Mouse (Mus musculus): ENCODE results near the gene Hoxb13. TPM values are rescaled to one million over a fixed set of nuclear protein-coding genes. Genes with fewer than 3 reads are reported as not detected.

The Hoxb13 gene
- polyA plus RNA-seq, 2 experiments: not detected

GRCm38 (mm10) chr11:96169016-96169415 is 25.1 kb upstream of the Hoxb13 start:
- Histone ChIP-seq H3K27ac (replicated peaks; ENCODE audit: low read depth, low read length) (no peak overlapping the region), H3K9ac (ENCODE audit: low read depth, low read length, severe bottlenecking) (no peak overlapping the region), H3K27me3 (ENCODE audit: control insufficient read depth, insufficient read depth, low read length) (peaks cover 92% of the 10 kb centered on the region), H3K4me1 (ENCODE audit: control insufficient read depth, insufficient read depth, low read length) (no peaks in the 10 kb centered on the region), H3K4me2 (replicated peaks; ENCODE audit: low read depth, low read length, severe bottlenecking) (no peak overlapping the region), H3K9me3 (ENCODE audit: control insufficient read depth, low read length) (no peaks in the 10 kb centered on the region), H3K36me3 (ENCODE audit: control insufficient read depth, insufficient read depth, low read length) (no peaks in the 10 kb centered on the region), H3K4me3 (replicated peaks; ENCODE audit: low read length) (no peak overlapping the region)
- ATAC-seq (ENCODE audit: low FRiP score, low read depth): no peak
- no peak for DNase-seq (ENCODE audit: low spot score)
- WGBS: 16% methylated on average over 7 of the region's 7 CpGs
- TF ChIP-seq POLR2A (IDR thresholded peaks at IDR 0.05; ENCODE audit: borderline replicate concordance, extremely low read depth, insufficient read depth, insufficient read length): no peak

GRCm38 (mm10) chr11:96170711-96171379 is 23.3 kb upstream of the Hoxb13 start:
- no peak for ATAC-seq (ENCODE audit: low FRiP score, low read depth)
- Histone ChIP-seq H3K9ac (ENCODE audit: low read depth, low read length, severe bottlenecking) (no peak overlapping the region), H3K9me3 (ENCODE audit: control insufficient read depth, low read length) (no peaks in the 10 kb centered on the region), H3K36me3 (ENCODE audit: control insufficient read depth, insufficient read depth, low read length) (no peaks in the 10 kb centered on the region), H3K27me3 (ENCODE audit: control insufficient read depth, insufficient read depth, low read length) (peaks cover 99% of the 10 kb centered on the region), H3K27ac (replicated peaks; ENCODE audit: low read depth, low read length) (no peak overlapping the region), H3K4me2 (replicated peaks; ENCODE audit: low read depth, low read length, severe bottlenecking) (no peak overlapping the region), H3K4me1 (ENCODE audit: control insufficient read depth, insufficient read depth, low read length) (no peaks in the 10 kb centered on the region), H3K4me3 (replicated peaks; ENCODE audit: low read length) (no peak overlapping the region)
- DNase-seq (ENCODE audit: low spot score): no peak
- WGBS: under 1% methylated on average over 20 of the region's 20 CpGs
- no peak for TF ChIP-seq POLR2A (IDR thresholded peaks at IDR 0.05; ENCODE audit: borderline replicate concordance, extremely low read depth, insufficient read depth, insufficient read length)

DNA sequence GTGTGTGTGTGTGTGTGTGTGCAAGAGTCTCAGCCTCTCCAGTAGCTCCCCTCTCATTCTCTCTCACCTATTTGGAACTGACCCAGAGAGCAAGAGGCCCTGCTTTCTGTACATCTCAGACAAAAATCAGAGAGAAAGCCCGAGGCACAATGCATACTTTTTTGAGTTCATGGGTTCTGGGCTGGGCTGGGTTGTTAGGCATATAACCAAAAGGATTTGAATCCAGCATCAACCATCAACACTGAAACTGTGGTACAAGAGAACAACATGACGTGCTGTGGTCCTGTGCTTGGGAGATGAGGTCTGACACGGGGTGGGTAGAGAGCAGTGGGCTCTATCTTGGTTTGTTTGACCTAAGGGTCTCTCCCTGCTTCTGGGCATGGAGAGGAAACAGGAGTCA is 22.5 kb upstream of the Hoxb13 start:
- 8% methylated on average over 3 of the region's 3 CpGs for WGBS
- DNase-seq (ENCODE audit: low spot score): no peak
- Histone ChIP-seq H3K36me3 (ENCODE audit: control insufficient read depth, insufficient read depth, low read length) (no peaks in the 10 kb centered on the region), H3K4me3 (replicated peaks; ENCODE audit: low read length) (no peak overlapping the region), H3K27ac (replicated peaks; ENCODE audit: low read depth, low read length) (no peak overlapping the region), H3K4me1 (ENCODE audit: control insufficient read depth, insufficient read depth, low read length) (no peaks in the 10 kb centered on the region), H3K9me3 (ENCODE audit: control insufficient read depth, low read length) (no peaks in the 10 kb centered on the region), H3K9ac (ENCODE audit: low read depth, low read length, severe bottlenecking) (no peak overlapping the region), H3K4me2 (replicated peaks; ENCODE audit: low read depth, low read length, severe bottlenecking) (no peak overlapping the region), H3K27me3 (ENCODE audit: control insufficient read depth, insufficient read depth, low read length) (peaks cover 99% of the 10 kb centered on the region)
- TF ChIP-seq POLR2A (IDR thresholded peaks at IDR 0.05; ENCODE audit: borderline replicate concordance, extremely low read depth, insufficient read depth, insufficient read length): no peak
- no peak for ATAC-seq (ENCODE audit: low FRiP score, low read depth)

GRCm38 (mm10) chr11:96172511-96173287 is 21.4 kb upstream of the Hoxb13 start:
- Histone ChIP-seq H3K27ac (replicated peaks; ENCODE audit: low read depth, low read length) (no peak overlapping the region), H3K9me3 (ENCODE audit: control insufficient read depth, low read length) (no peaks in the 10 kb centered on the region), H3K4me1 (ENCODE audit: control insufficient read depth, insufficient read depth, low read length) (no peaks in the 10 kb centered on the region), H3K27me3 (ENCODE audit: control insufficient read depth, insufficient read depth, low read length) (peaks cover 96% of the 10 kb centered on the region), H3K36me3 (ENCODE audit: control insufficient read depth, insufficient read depth, low read length) (no peaks in the 10 kb centered on the region), H3K4me2 (replicated peaks; ENCODE audit: low read depth, low read length, severe bottlenecking) (no peak overlapping the region), H3K4me3 (replicated peaks; ENCODE audit: low read length) (no peak overlapping the region), H3K9ac (ENCODE audit: low read depth, low read length, severe bottlenecking) (no peak overlapping the region)
- WGBS: 1% methylated on average over 25 of the region's 25 CpGs
- DNase-seq (ENCODE audit: low spot score) (no peak), ATAC-seq (ENCODE audit: low FRiP score, low read depth) (no peak)
- TF ChIP-seq POLR2A (IDR thresholded peaks at IDR 0.05; ENCODE audit: borderline replicate concordance, extremely low read depth, insufficient read depth, insufficient read length): no peak

GRCm38 (mm10) chr11:96173288-96173840 is 20.8 kb upstream of the Hoxb13 start:
- H3K36me3 ChIP-seq (ENCODE audit: control insufficient read depth, insufficient read depth, low read length): no peaks in the 10 kb centered on the region
- H3K27ac ChIP-seq (replicated peaks; ENCODE audit: low read depth, low read length): no peak overlapping the region
- H3K9me3 ChIP-seq (ENCODE audit: control insufficient read depth, low read length): no peaks in the 10 kb centered on the region
- no peaks in the 10 kb centered on the region for H3K4me1 ChIP-seq (ENCODE audit: control insufficient read depth, insufficient read depth, low read length)
- ATAC-seq (ENCODE audit: low FRiP score, low read depth): no peak
- H3K9ac ChIP-seq (ENCODE audit: low read depth, low read length, severe bottlenecking): no peak overlapping the region
- no peak for DNase-seq (ENCODE audit: low spot score)
- WGBS: under 1% methylated on average over 16 of the region's 16 CpGs
- H3K4me2 ChIP-seq (replicated peaks; ENCODE audit: low read depth, low read length, severe bottlenecking): no peak overlapping the region
- no peak for TF ChIP-seq POLR2A (IDR thresholded peaks at IDR 0.05; ENCODE audit: borderline replicate concordance, extremely low read depth, insufficient read depth, insufficient read length)
- H3K27me3 ChIP-seq (ENCODE audit: control insufficient read depth, insufficient read depth, low read length): peaks cover 96% of the 10 kb centered on the region
- no peak overlapping the region for H3K4me3 ChIP-seq (replicated peaks; ENCODE audit: low read length)
